ENCODE assay signal across 9 mouse cellular contexts in genomic region chrX:60547098-60547443, GRCm38 (mm10). TPM values are rescaled to one million over a fixed set of nuclear protein-coding genes. Genes with fewer than 3 reads are reported as not detected.
DNase-seq lines count a peak whose midpoint lies in the region; ATAC-seq and TF ChIP-seq lines count a peak whose summit lies in the region.
"Had no signal": no experiment of that assay in that cellular context is flagged by ENCODE, and none has a peak within 500 bp of the region (broad histone marks: within the 10 kb centered on the region; RNA-seq: fewer than 3 reads in every experiment).

No protein-coding gene starts in this region.

- H3K4me2 ChIP-seq in embryonic facial prominence, embryonic 11.5 days (ENCODE audit: low read depth, low read length), result peak overlapping the region; percentile 46
- H3K4me2 ChIP-seq in hindbrain, embryonic 15.5 days, result peak overlapping the region; percentile 56
- peak overlapping the region; percentile 49 for H3K4me2 ChIP-seq in midbrain, embryonic 16.5 days (ENCODE audit: low read length)

- peak; percentile 30; the same call in 1 of the 2 replicates for ATAC-seq in embryonic facial prominence, embryonic 11.5 days (replicated peaks; ENCODE audit: insufficient number of reproducible peaks, low FRiP score, low TSS enrichment, low read depth)
- ATAC-seq in hindbrain, embryonic 15.5 days (ENCODE audit: low FRiP score, low read depth), result peak; percentile 55
- 0 out of 2 replicates have a peak, but pooled peaks have one; percentile 33 for ATAC-seq in midbrain, embryonic 16.5 days

- H3K9me3 ChIP-seq in embryonic facial prominence, embryonic 11.5 days (replicated peaks; ENCODE audit: control insufficient read depth, low read length), result no peaks in the 10 kb centered on the region
- no peaks in the 10 kb centered on the region for H3K9me3 ChIP-seq in hindbrain, embryonic 15.5 days
- no peaks in the 10 kb centered on the region; the same call in 1 of the 2 replicates for H3K9me3 ChIP-seq in midbrain, embryonic 16.5 days (replicated peaks; ENCODE audit: control insufficient read depth, low read length, poor library complexity, severe bottlenecking)

- H3K27me3 ChIP-seq in kidney, adult 2 months (replicated peaks; ENCODE audit: control insufficient read depth, insufficient read depth, low read length), result no peaks in the 10 kb centered on the region
- H3K27me3 ChIP-seq in embryonic facial prominence, embryonic 11.5 days (ENCODE audit: control insufficient read depth, insufficient read depth, low read length), result no peaks in the 10 kb centered on the region
- no peaks in the 10 kb centered on the region for H3K27me3 ChIP-seq in hindbrain, embryonic 15.5 days
- no peaks in the 10 kb centered on the region for H3K27me3 ChIP-seq in midbrain, embryonic 16.5 days (ENCODE audit: control insufficient read depth, insufficient read depth, low read depth, low read length)

- under 1% methylated on average over 16 of the region's 16 CpGs for WGBS in kidney, adult 2 months
- WGBS in embryonic facial prominence, embryonic 11.5 days, result 24% methylated on average over 16 of the region's 16 CpGs
- WGBS in hindbrain, embryonic 15.5 days, result 13% methylated on average over 16 of the region's 16 CpGs
- WGBS in midbrain, embryonic 16.5 days, result 20% methylated on average over 14 of the region's 16 CpGs

- TF ChIP-seq CTCF in kidney, adult 2 months (conservative IDR thresholded peaks at IDR 0.05; ENCODE audit: insufficient read depth, insufficient read length, low read depth, low read length), result no peak

- peak overlapping the region; percentile 62 for H3K9ac ChIP-seq in embryonic facial prominence, embryonic 11.5 days (replicated peaks; ENCODE audit: low read length)
- H3K9ac ChIP-seq in hindbrain, embryonic 15.5 days, result peak overlapping the region; percentile 56
- peak overlapping the region; percentile 78 for H3K9ac ChIP-seq in midbrain, embryonic 16.5 days (ENCODE audit: low read depth, low read length)

- no peaks in the 10 kb centered on the region for H3K36me3 ChIP-seq in kidney, adult 2 months (ENCODE audit: control insufficient read depth, insufficient read depth, low read length)
- no peaks in the 10 kb centered on the region for H3K36me3 ChIP-seq in embryonic facial prominence, embryonic 11.5 days (replicated peaks; ENCODE audit: control insufficient read depth, insufficient read depth, low read depth, low read length)
- H3K36me3 ChIP-seq in hindbrain, embryonic 15.5 days, result no peaks in the 10 kb centered on the region
- H3K36me3 ChIP-seq in midbrain, embryonic 16.5 days (ENCODE audit: control insufficient read depth, insufficient read depth, low read length), result no peaks in the 10 kb centered on the region

- DNase-seq in kidney, adult 2 months, result peak; percentile 0
- DNase-seq in kidney, adult 18-20 months, result no peak
- peak; percentile 2 for DNase-seq in embryonic facial prominence, embryonic 11.5 days (ENCODE audit: low spot score)
- DNase-seq in adrenal gland, postnatal 14 days, result no peak
- no peak for DNase-seq in gastrocnemius, postnatal 25 days
- DNase-seq in kidney, postnatal 36 days, result no peak

- no peak overlapping the region for H3K27ac ChIP-seq in kidney, adult 2 months (ENCODE audit: insufficient read depth, low read depth, low read length)
- H3K27ac ChIP-seq in embryonic facial prominence, embryonic 11.5 days (replicated peaks; ENCODE audit: low read depth, low read length), result no peak overlapping the region; the same call in 1 of the 2 replicates
- H3K27ac ChIP-seq in hindbrain, embryonic 15.5 days (replicated peaks), result peak overlapping the region; percentile 82
- H3K27ac ChIP-seq in midbrain, embryonic 16.5 days (ENCODE audit: low read length), result peak overlapping the region; percentile 79

- no peak for TF ChIP-seq POLR2A in kidney, adult 2 months (IDR thresholded peaks at IDR 0.05; ENCODE audit: low read depth, low read length)

- no peaks in the 10 kb centered on the region for H3K4me1 ChIP-seq in kidney, adult 2 months (ENCODE audit: control insufficient read depth, insufficient read depth, low read length)
- no peaks in the 10 kb centered on the region for H3K4me1 ChIP-seq in embryonic facial prominence, embryonic 11.5 days (ENCODE audit: control insufficient read depth, insufficient read depth, low read length)
- H3K4me1 ChIP-seq in hindbrain, embryonic 15.5 days (replicated peaks), result no peaks in the 10 kb centered on the region
- no peaks in the 10 kb centered on the region for H3K4me1 ChIP-seq in midbrain, embryonic 16.5 days (ENCODE audit: control insufficient read depth, insufficient read depth, low read length)

- peak overlapping the region; percentile 60 for H3K4me3 ChIP-seq in kidney, adult 2 months (ENCODE audit: insufficient read depth, low read depth, low read length)
- H3K4me3 ChIP-seq in embryonic facial prominence, embryonic 11.5 days (ENCODE audit: low read depth, low read length), result peak overlapping the region; percentile 48
- H3K4me3 ChIP-seq in hindbrain, embryonic 15.5 days, result peak overlapping the region; percentile 59
- peak overlapping the region; percentile 59 for H3K4me3 ChIP-seq in midbrain, embryonic 16.5 days (ENCODE audit: low read depth, low read length)

RNA-seq across cellular contexts. Expression of gene Gm7073, which starts 8.0 kb away (rescaled TPM):
- not detected in 2 replicates for polyA plus RNA-seq in kidney, adult 2 months (2012; rRNA removed)
- polyA plus RNA-seq in embryonic facial prominence, embryonic 11.5 days (2014; fragmentation: Nextera tagmentation; extraction: Ambion mirVana), result not detected in 2 replicates
- polyA plus RNA-seq in hindbrain, embryonic 15.5 days (2015; fragmentation: Nextera tagmentation; extraction: Ambion mirVana), result not detected in 2 replicates
- polyA plus RNA-seq in midbrain, embryonic 16.5 days (2015; fragmentation: Nextera tagmentation; extraction: Ambion mirVana), result not detected in 2 replicates
- not detected in 2 replicates for total RNA-seq in adrenal gland, postnatal 14 days (2021)
- total RNA-seq in gastrocnemius, postnatal 25 days (2021), result not detected
- total RNA-seq: monocyte, adult 5-6 weeks had no signal

RNA-seq across cellular contexts. Expression of gene Atp11c, which starts 45.4 kb away (rescaled TPM):
- 2.9 and 4.1 TPM in 2 replicates for polyA plus RNA-seq in kidney, adult 2 months (2012; rRNA removed)
- polyA plus RNA-seq in embryonic facial prominence, embryonic 11.5 days (2014; fragmentation: Nextera tagmentation; extraction: Ambion mirVana), result 14.2 and 17.0 TPM in 2 replicates
- polyA plus RNA-seq in hindbrain, embryonic 15.5 days (2015; fragmentation: Nextera tagmentation; extraction: Ambion mirVana), result 10.2 and 11.7 TPM in 2 replicates
- 8.9 and 11.4 TPM in 2 replicates for polyA plus RNA-seq in midbrain, embryonic 16.5 days (2015; fragmentation: Nextera tagmentation; extraction: Ambion mirVana)
- total RNA-seq in adrenal gland, postnatal 14 days (2021), result 20.7 and 26.2 TPM in 2 replicates
- 1 to 10 TPM; 3.0 to 3.1 TPM for total RNA-seq in gastrocnemius, postnatal 25 days (2021)

Comparison
In these comparisons a context has a peak if more than half of its experiments do, and no peak if none do; other contexts are left out.
1. DNase-seq: peak in kidney, adult 2 months (single experiment) and embryonic facial prominence, embryonic 11.5 days (single experiment); none in kidney, adult 18-20 months (single experiment), adrenal gland, postnatal 14 days (single experiment), gastrocnemius, postnatal 25 days (single experiment) and kidney, postnatal 36 days (0 of 2).
2. H3K27ac ChIP-seq: peak in hindbrain, embryonic 15.5 days (single experiment) and midbrain, embryonic 16.5 days (single experiment); none in kidney, adult 2 months (single experiment) and embryonic facial prominence, embryonic 11.5 days (single experiment).
3. Peak in every context shown above with its lines, with median percentiles within 50 percentile points of each other: H3K4me3 ChIP-seq, ATAC-seq, H3K4me2 ChIP-seq and H3K9ac ChIP-seq.